Mouse (Mus musculus) bone marrow macrophage, adult 2 months (primary cell): ENCODE results near the gene Alyref.

Experiments
- CTCF ChIP-seq: IDR thresholded peaks from 2 replicates; pipeline ENCODE4 v1.5.1; 2012; ENCODE audit warnings: low read depth, mild to moderate bottlenecking, low read length, moderate library complexity
- POLR2A ChIP-seq: IDR thresholded peaks from 2 replicates; pipeline ENCODE4 v1.6.1; 2012; ENCODE audit warnings: mild to moderate bottlenecking, low read depth, low read length, borderline replicate concordance

- no peak for TF ChIP-seq CTCF
- TF ChIP-seq POLR2A = no peak
Observed at GRCm38 (mm10) chr11:120552736-120553135, 45.4 kb downstream of the Alyref start.
